Mouse (Mus musculus) 3T3-L1 (cell line): Measurements from ENCODE around the gene Adgre5.

Experiments
- DNase-seq: peaks from one replicate; pipeline ENCODE4 v3.0.0-alpha.2; 2015; ENCODE audit warnings: low read depth, low spot score

The Adgre5 gene

GRCm38 (mm10) chr8:83740976-83741741, at the start of gene Adgre5:
Gene Adgre5 (minus strand): TSS chr8:83741326.
- no peak for DNase-seq

GRCm38 (mm10) chr8:83789826-83790225, 48.7 kb upstream of the Adgre5 start:
- no peak for DNase-seq

GRCm38 (mm10) chr8:83785046-83785445, 43.9 kb upstream of the Adgre5 start:
- no peak for DNase-seq

GRCm38 (mm10) chr8:83782832-83783558, 41.9 kb upstream of the Adgre5 start:
- peak; percentile 62 for DNase-seq

GRCm38 (mm10) chr8:83779610-83780009, 38.5 kb upstream of the Adgre5 start:
- DNase-seq: no peak

GRCm38 (mm10) chr8:83778051-83778450, 36.9 kb upstream of the Adgre5 start:
- peak; percentile 11 for DNase-seq

GRCm38 (mm10) chr8:83776632-83777031, 35.5 kb upstream of the Adgre5 start:
- no peak for DNase-seq

- DNase-seq: no peak
Measured at GRCm38 (mm10) chr8:83774221-83774620, 33.1 kb upstream of the Adgre5 start.

- no peak for DNase-seq
Measured at GRCm38 (mm10) chr8:83773452-83773846, 32.3 kb upstream of the Adgre5 start.

- DNase-seq: no peak
Measured at GRCm38 (mm10) chr8:83772701-83773451, 31.8 kb upstream of the Adgre5 start.

GRCm38 (mm10) chr8:83771791-83772190, 30.7 kb upstream of the Adgre5 start:
- DNase-seq: no peak

- DNase-seq: no peak
Measured at GRCm38 (mm10) chr8:83770669-83771068, 29.5 kb upstream of the Adgre5 start.

- no peak for DNase-seq
Measured at GRCm38 (mm10) chr8:83769720-83770119, 28.6 kb upstream of the Adgre5 start.

GRCm38 (mm10) chr8:83768526-83768925, 27.4 kb upstream of the Adgre5 start:
- no peak for DNase-seq

- DNase-seq: no peak
Measured at GRCm38 (mm10) chr8:83767442-83767841, 26.3 kb upstream of the Adgre5 start.

GRCm38 (mm10) chr8:83765663-83766062, 24.5 kb upstream of the Adgre5 start:
- DNase-seq: no peak

- no peak for DNase-seq
Measured at GRCm38 (mm10) chr8:83764717-83765116, 23.6 kb upstream of the Adgre5 start.

GRCm38 (mm10) chr8:83764116-83764515, 23.0 kb upstream of the Adgre5 start:
- no peak for DNase-seq

- peak; percentile 30 for DNase-seq
Measured at GRCm38 (mm10) chr8:83759231-83759759, 18.2 kb upstream of the Adgre5 start.

- DNase-seq: no peak
Measured at GRCm38 (mm10) chr8:83758298-83758697, 17.2 kb upstream of the Adgre5 start.

- no peak for DNase-seq
Measured at GRCm38 (mm10) chr8:83757084-83757607, 16.0 kb upstream of the Adgre5 start.

- DNase-seq: peak; percentile 41
Measured at GRCm38 (mm10) chr8:83756273-83756672, 15.1 kb upstream of the Adgre5 start.
